Mouse (Mus musculus) left cerebral cortex, adult 2 months (tissue): ENCODE results near the gene Nlrp9b. TPM values are rescaled to one million over a fixed set of nuclear protein-coding genes. Genes with fewer than 3 reads are reported as not detected.
"Not testable (repeated sequence)": the region's sequence is repeated elsewhere in the genome, so short reads cannot be mapped to it uniquely, and the experiment has no call there.

Source experiments
- DNase-seq, 2 experiments: peaks; one replicate each; pipeline ENCODE4 v3.0.0; 2021 to 2022; ENCODE audit warnings: low spot score in 2 of 2, mixed read lengths in 1 of 2; ENCODE audit errors: extremely low spot score in 1 of 2
- H3K27ac ChIP-seq: fragments of 200-600 bp; 2 replicates; pipeline ENCODE4 v1.8.1; 2022
- H3K4me3 ChIP-seq: fragments of 200-600 bp; 2 replicates; pipeline ENCODE4 v1.8.1; 2022
- CTCF ChIP-seq: fragments of 200-600 bp; IDR thresholded peaks from 2 replicates; pipeline ENCODE4 v1.8.1; 2022; ENCODE audit warnings: antibody characterized with exemption, mild to moderate bottlenecking, moderate library complexity
- intact Hi-C: fragments of 180-260 bp; cut with DNase I; formaldehyde crosslinking; loops from one replicate; pipeline ENCODE4 v1.15.1; 2025
- total RNA-seq, 2 experiments: library from RNA; stranded (reverse); gene quantifications; 2 replicates each; pipeline ENCODE4 v1.2.3; 2021

Nlrp9b gene
- total RNA-seq, 2 experiments from 2014 or later: not detected

- no peak within 1 kb of the TSS for H3K4me3 ChIP-seq
- TF ChIP-seq CTCF: no peak
- no peak within 1 kb of the TSS for H3K27ac ChIP-seq
- intact Hi-C loops: no loop called here
- no peak for DNase-seq
Measured at GRCm38 (mm10) chr7:19964985-19965579, 26.2 kb upstream of the Nlrp9b start, which contains the start of gene Ceacam20. Ceacam20 (plus strand) TSS chr7:19965412.

- no peak for TF ChIP-seq CTCF
- no peak for DNase-seq
- no peak overlapping the region for H3K4me3 ChIP-seq
- no peak overlapping the region for H3K27ac ChIP-seq
- intact Hi-C loops: no loop called here
Measured at GRCm38 (mm10) chr7:19969106-19969505, 22.2 kb upstream of the Nlrp9b start.

- no peak for DNase-seq
- H3K27ac ChIP-seq: no peak overlapping the region
- H3K4me3 ChIP-seq: no peak overlapping the region
- intact Hi-C loops: no loop called here
- TF ChIP-seq CTCF: no peak
Measured at GRCm38 (mm10) chr7:19969541-19970090, 21.6 kb upstream of the Nlrp9b start.

- Histone ChIP-seq H3K27ac (no peak overlapping the region), H3K4me3 (no peak overlapping the region)
- no peak for TF ChIP-seq CTCF
- no peak for DNase-seq
- intact Hi-C loops: no loop called here
Measured at GRCm38 (mm10) chr7:19970196-19970595, 21.1 kb upstream of the Nlrp9b start.

GRCm38 (mm10) chr7:19971516-19971915 lies 19.7 kb upstream of the Nlrp9b start:
- TF ChIP-seq CTCF: no peak
- intact Hi-C loops: no loop called here
- H3K27ac ChIP-seq: no peak overlapping the region
- DNase-seq: no peak
- H3K4me3 ChIP-seq: no peak overlapping the region

GRCm38 (mm10) chr7:19996721-19997120 lies 5.5 kb downstream of the Nlrp9b start:
- H3K27ac ChIP-seq, DNase-seq, H3K4me3 ChIP-seq, intact Hi-C loops: not testable (repeated sequence)

- no peak overlapping the region for H3K4me3 ChIP-seq
- intact Hi-C loops: no loop called here
- no peak overlapping the region for H3K27ac ChIP-seq
- DNase-seq: no peak
- TF ChIP-seq CTCF: no peak
Measured at GRCm38 (mm10) chr7:20009987-20010386, 18.7 kb downstream of the Nlrp9b start.

- intact Hi-C loops, DNase-seq, H3K4me3 ChIP-seq, H3K27ac ChIP-seq: not testable (repeated sequence)
Measured at GRCm38 (mm10) chr7:20064100-20064499, 72.8 kb downstream of the Nlrp9b start.

GRCm38 (mm10) chr7:20078118-20078517 lies 86.9 kb downstream of the Nlrp9b start:
- intact Hi-C loops, DNase-seq, H3K4me3 ChIP-seq, H3K27ac ChIP-seq: not testable (repeated sequence)

- intact Hi-C loops, DNase-seq, H3K27ac ChIP-seq, H3K4me3 ChIP-seq: not testable (repeated sequence)
Measured at GRCm38 (mm10) chr7:20099380-20099779, 108.1 kb downstream of the Nlrp9b start, which contains the start of gene Vmn1r91. Vmn1r91 (plus strand) TSS chr7:20099680.

- intact Hi-C loops, H3K4me3 ChIP-seq, H3K27ac ChIP-seq, DNase-seq: not testable (repeated sequence)
Measured at GRCm38 (mm10) chr7:20122479-20122878, 131.2 kb downstream of the Nlrp9b start, which contains the start of gene Gm16442. Gm16442 (minus strand) TSS chr7:20122579.

Other genes starting within 250 kb of the Nlrp9b start
- 1 to 10 TPM; 7.9 to 8.2 TPM for gene Nectin2, start 241.0 kb upstream of the Nlrp9b start, total RNA-seq
- gene Bcam, start 220.4 kb upstream of the Nlrp9b start, total RNA-seq: 10 to 100 TPM; 12.2 to 15.1 TPM
- not detected for gene Cblc, start 194.7 kb upstream of the Nlrp9b start, total RNA-seq
- gene Bcl3, start 168.7 kb upstream of the Nlrp9b start, total RNA-seq: under 1 TPM; 0.56 to 0.77 TPM
- gene Gm19345, start 139.5 kb upstream of the Nlrp9b start, total RNA-seq: 1 to 10 TPM; 1.7 to 2.2 TPM
- gene Ceacam16, start 130.2 kb upstream of the Nlrp9b start, total RNA-seq: not detected
- not detected for gene Ceacam19, start 103.5 kb upstream of the Nlrp9b start, total RNA-seq
- gene Pvr, start 70.3 kb upstream of the Nlrp9b start, total RNA-seq: 10 to 100 TPM; 14.6 to 14.8 TPM
- not detected for gene Igsf23, start 40.7 kb upstream of the Nlrp9b start, total RNA-seq
- not detected for gene Ceacam20, start 26.1 kb upstream of the Nlrp9b start, total RNA-seq
- gene Vmn1r91, start 108.2 kb downstream of the Nlrp9b start, total RNA-seq: not detected
- not detected for gene Gm16442, start 131.1 kb downstream of the Nlrp9b start, total RNA-seq
- gene Vmn1r93, start 147.6 kb downstream of the Nlrp9b start, total RNA-seq: not detected
- not detected for gene Vmn1r94, start 176.9 kb downstream of the Nlrp9b start, total RNA-seq
- not detected for gene Vmn1r95, start 202.2 kb downstream of the Nlrp9b start, total RNA-seq
- not detected for gene Gm6164, start 214.1 kb downstream of the Nlrp9b start, total RNA-seq
- gene Gm4498, start 242.4 kb downstream of the Nlrp9b start, total RNA-seq: not detected